Mouse (Mus musculus): ENCODE results near the gene Gpc6. TPM values are rescaled to one million over a fixed set of nuclear protein-coding genes. Genes with fewer than 3 reads are reported as not detected.
A peak's percentile ranks its signal among the peaks of the same experiment; 100 is the strongest.

Gpc6 gene
- polyA plus RNA-seq, 1 experiment from 2014 or later, result 37.0 TPM

- no peak for ATAC-seq (ENCODE audit: low FRiP score, low read depth)
- WGBS, result 49% methylated on average over 3 of the region's 3 CpGs
- no peak overlapping the region for H3K9ac ChIP-seq (replicated peaks)
- H3K27ac ChIP-seq (replicated peaks), result no peak overlapping the region
- H3K4me1 ChIP-seq, result no peaks in the 10 kb centered on the region; the same call in 1 of the 2 replicates
- H3K36me3 ChIP-seq, result no peaks in the 10 kb centered on the region
- no peaks in the 10 kb centered on the region for H3K27me3 ChIP-seq
- no peaks in the 10 kb centered on the region for H3K9me3 ChIP-seq
- no peak overlapping the region for H3K4me2 ChIP-seq (replicated peaks)
- H3K4me3 ChIP-seq, result no peak overlapping the region
Observed at GRCm38 (mm10) chr14:117837715-117838114, 912.6 kb downstream of the Gpc6 start.

- Histone ChIP-seq H3K4me2 (replicated peaks) (no peak overlapping the region), H3K36me3 (no peaks in the 10 kb centered on the region), H3K9me3 (no peaks in the 10 kb centered on the region), H3K4me3 (no peak overlapping the region), H3K9ac (replicated peaks) (no peak overlapping the region), H3K4me1 (no peaks in the 10 kb centered on the region; the same call in 1 of the 2 replicates), H3K27ac (replicated peaks) (no peak overlapping the region), H3K27me3 (no peaks in the 10 kb centered on the region)
- ATAC-seq (ENCODE audit: low FRiP score, low read depth), result peak; percentile 38; the same call in 1 of the 2 replicates
- 89% methylated on average over 4 of the region's 4 CpGs for WGBS
Observed at GRCm38 (mm10) chr14:117841211-117841610, 916.1 kb downstream of the Gpc6 start.

GRCm38 (mm10) chr14:117841797-117842553 is 916.9 kb downstream of the Gpc6 start:
- no peaks in the 10 kb centered on the region; the same call in 1 of the 2 replicates for H3K4me1 ChIP-seq
- no peaks in the 10 kb centered on the region for H3K36me3 ChIP-seq
- no peak for ATAC-seq (ENCODE audit: low FRiP score, low read depth)
- H3K27ac ChIP-seq (replicated peaks), result no peak overlapping the region
- H3K4me3 ChIP-seq, result no peak overlapping the region
- H3K27me3 ChIP-seq, result no peaks in the 10 kb centered on the region
- H3K4me2 ChIP-seq (replicated peaks), result no peak overlapping the region
- 87% methylated on average over 14 of the region's 14 CpGs for WGBS
- no peak overlapping the region for H3K9ac ChIP-seq (replicated peaks)
- no peaks in the 10 kb centered on the region for H3K9me3 ChIP-seq

GRCm38 (mm10) chr14:117849591-117850505 is 924.7 kb downstream of the Gpc6 start:
- no peaks in the 10 kb centered on the region for H3K4me1 ChIP-seq
- H3K9ac ChIP-seq (replicated peaks), result no peak overlapping the region
- H3K27me3 ChIP-seq, result no peaks in the 10 kb centered on the region
- no peaks in the 10 kb centered on the region for H3K36me3 ChIP-seq
- no peak overlapping the region for H3K27ac ChIP-seq (replicated peaks)
- H3K4me3 ChIP-seq, result no peak overlapping the region
- WGBS, result 90% methylated on average over 11 of the region's 11 CpGs
- no peaks in the 10 kb centered on the region for H3K9me3 ChIP-seq
- H3K4me2 ChIP-seq (replicated peaks), result no peak overlapping the region
- no peak for ATAC-seq (ENCODE audit: low FRiP score, low read depth)

GRCm38 (mm10) chr14:117852266-117852665 is 927.2 kb downstream of the Gpc6 start:
- no peak overlapping the region for H3K4me2 ChIP-seq (replicated peaks)
- WGBS, result 95% methylated on average over 3 of the region's 3 CpGs
- H3K27me3 ChIP-seq, result no peaks in the 10 kb centered on the region
- no peak overlapping the region for H3K27ac ChIP-seq (replicated peaks)
- H3K36me3 ChIP-seq, result no peaks in the 10 kb centered on the region
- H3K9ac ChIP-seq (replicated peaks), result no peak overlapping the region
- H3K4me1 ChIP-seq, result no peaks in the 10 kb centered on the region
- no peak overlapping the region for H3K4me3 ChIP-seq
- 0 out of 2 replicates have a peak, but pooled peaks cover 2% of the 10 kb centered on the region for H3K9me3 ChIP-seq
- ATAC-seq (ENCODE audit: low FRiP score, low read depth), result no peak

- 93% methylated on average over 2 of the region's 2 CpGs for WGBS
- Histone ChIP-seq H3K4me3 (no peak overlapping the region), H3K36me3 (no peaks in the 10 kb centered on the region), H3K27ac (replicated peaks) (no peak overlapping the region), H3K9me3 (0 out of 2 replicates have a peak, but pooled peaks cover 2% of the 10 kb centered on the region), H3K4me1 (no peaks in the 10 kb centered on the region), H3K27me3 (no peaks in the 10 kb centered on the region), H3K4me2 (replicated peaks) (no peak overlapping the region), H3K9ac (replicated peaks) (no peak overlapping the region)
- no peak for ATAC-seq (ENCODE audit: low FRiP score, low read depth)
Observed at GRCm38 (mm10) chr14:117852842-117853241, 927.7 kb downstream of the Gpc6 start.

- H3K4me1 ChIP-seq, result no peaks in the 10 kb centered on the region
- ATAC-seq (ENCODE audit: low FRiP score, low read depth), result no peak
Observed at GRCm38 (mm10) chr14:117854498-117854897, 929.4 kb downstream of the Gpc6 start.

GRCm38 (mm10) chr14:117871268-117871667 is 946.2 kb downstream of the Gpc6 start:
- ATAC-seq (ENCODE audit: low FRiP score, low read depth), result no peak
- no peak overlapping the region for H3K9ac ChIP-seq (replicated peaks)
- H3K9me3 ChIP-seq, result no peaks in the 10 kb centered on the region
- H3K27me3 ChIP-seq, result no peaks in the 10 kb centered on the region
- no peak overlapping the region for H3K4me3 ChIP-seq
- H3K36me3 ChIP-seq, result no peaks in the 10 kb centered on the region
- H3K27ac ChIP-seq (replicated peaks), result no peak overlapping the region
- H3K4me1 ChIP-seq, result no peaks in the 10 kb centered on the region
- H3K4me2 ChIP-seq (replicated peaks), result no peak overlapping the region

More at GRCm38 (mm10) chr14:117854498-117854897, 929.4 kb downstream of the Gpc6 start:
- Histone ChIP-seq H3K9ac (replicated peaks) (no peak overlapping the region), H3K36me3 (no peaks in the 10 kb centered on the region), H3K4me2 (replicated peaks) (no peak overlapping the region), H3K4me3 (no peak overlapping the region), H3K27ac (replicated peaks) (no peak overlapping the region), H3K27me3 (no peaks in the 10 kb centered on the region), H3K9me3 (0 out of 2 replicates have a peak, but pooled peaks cover 2% of the 10 kb centered on the region)
- WGBS, result 91% methylated on average over 5 of the region's 5 CpGs

- Histone ChIP-seq H3K4me2 (replicated peaks) (no peak overlapping the region), H3K9me3 (no peaks in the 10 kb centered on the region), H3K4me1 (peaks cover 8% of the 10 kb centered on the region), H3K27ac (replicated peaks) (no peak overlapping the region), H3K36me3 (no peaks in the 10 kb centered on the region), H3K27me3 (no peaks in the 10 kb centered on the region), H3K4me3 (no peak overlapping the region), H3K9ac (replicated peaks) (no peak overlapping the region)
- 97% methylated on average over 9 of the region's 9 CpGs for WGBS
- no peak for ATAC-seq (ENCODE audit: low FRiP score, low read depth)
Observed at GRCm38 (mm10) chr14:117879313-117879712, 954.2 kb downstream of the Gpc6 start.

- ATAC-seq (ENCODE audit: low FRiP score, low read depth), result no peak
- 23% methylated on average over 6 of the region's 6 CpGs for WGBS
- peaks cover 8% of the 10 kb centered on the region for H3K4me1 ChIP-seq
- no peaks in the 10 kb centered on the region for H3K9me3 ChIP-seq
- no peaks in the 10 kb centered on the region for H3K27me3 ChIP-seq
- no peaks in the 10 kb centered on the region for H3K36me3 ChIP-seq
- H3K4me2 ChIP-seq (replicated peaks), result no peak overlapping the region
- no peak overlapping the region for H3K9ac ChIP-seq (replicated peaks)
- H3K27ac ChIP-seq (replicated peaks), result no peak overlapping the region
- H3K4me3 ChIP-seq, result no peak overlapping the region
Observed at GRCm38 (mm10) chr14:117881112-117881511, 956.0 kb downstream of the Gpc6 start.

GRCm38 (mm10) chr14:117882222-117882621 is 957.1 kb downstream of the Gpc6 start:
- Histone ChIP-seq H3K27me3 (no peaks in the 10 kb centered on the region), H3K4me1 (peaks cover 8% of the 10 kb centered on the region), H3K4me3 (no peak overlapping the region), H3K36me3 (no peaks in the 10 kb centered on the region), H3K27ac (replicated peaks) (no peak overlapping the region), H3K9me3 (no peaks in the 10 kb centered on the region), H3K4me2 (replicated peaks) (no peak overlapping the region), H3K9ac (replicated peaks) (no peak overlapping the region)
- WGBS, result 50% methylated on average over 3 of the region's 3 CpGs
- ATAC-seq (ENCODE audit: low FRiP score, low read depth), result peak; percentile 69; the same call in 1 of the 2 replicates

GRCm38 (mm10) chr14:117889653-117890052 is 964.5 kb downstream of the Gpc6 start:
- H3K9ac ChIP-seq (replicated peaks), result no peak overlapping the region
- H3K4me1 ChIP-seq, result peaks cover 6% of the 10 kb centered on the region; the same call in 1 of the 2 replicates
- no peaks in the 10 kb centered on the region for H3K27me3 ChIP-seq
- H3K27ac ChIP-seq (replicated peaks), result no peak overlapping the region
- no peak overlapping the region for H3K4me2 ChIP-seq (replicated peaks)
- no peak overlapping the region for H3K4me3 ChIP-seq
- no peak for ATAC-seq (ENCODE audit: low FRiP score, low read depth)
- no peaks in the 10 kb centered on the region for H3K9me3 ChIP-seq
- WGBS, result 68% methylated on average over 2 of the region's 2 CpGs
- H3K36me3 ChIP-seq, result no peaks in the 10 kb centered on the region
